In genomic region chr1:164704397-164705091, GRCm38 (mm10) we compare ENCODE assay signal across 8 mouse cellular contexts.
DNase-seq lines count a peak whose midpoint lies in the region; ATAC-seq lines count a peak whose summit lies in the region.

No protein-coding gene starts in this region.

- no peaks in the 10 kb centered on the region for H3K4me1 ChIP-seq in embryonic facial prominence, embryonic 11.5 days (ENCODE audit: control insufficient read depth, insufficient read depth, low read length)
- 0 out of 2 replicates have a peak, but pooled peaks cover 3% of the 10 kb centered on the region for H3K4me1 ChIP-seq in kidney, embryonic 16.5 days (ENCODE audit: insufficient read depth, low read length)
- peaks cover 7% of the 10 kb centered on the region for H3K4me1 ChIP-seq in midbrain, embryonic 15.5 days

- no peak overlapping the region for H3K27ac ChIP-seq in embryonic facial prominence, embryonic 11.5 days (replicated peaks; ENCODE audit: low read depth, low read length)
- H3K27ac ChIP-seq in kidney, embryonic 16.5 days (ENCODE audit: low read length), result peak overlapping the region; percentile 74
- H3K27ac ChIP-seq in midbrain, embryonic 15.5 days, result peak overlapping the region; percentile 49; the same call in 1 of the 2 replicates

- H3K4me3 ChIP-seq in embryonic facial prominence, embryonic 11.5 days (ENCODE audit: low read depth, low read length), result no peak overlapping the region
- no peak overlapping the region for H3K4me3 ChIP-seq in kidney, embryonic 16.5 days (ENCODE audit: low read length)
- no peak overlapping the region for H3K4me3 ChIP-seq in midbrain, embryonic 15.5 days

- peak; percentile 50 for DNase-seq in R1 (ENCODE audit: low read depth, low spot score)
- DNase-seq in embryonic facial prominence, embryonic 11.5 days (ENCODE audit: low spot score), result peak; percentile 31
- no peak for DNase-seq in Muller cell, postnatal 12 days (ENCODE audit: inconsistent ontology term)
- no peak for DNase-seq in thymus, postnatal 4 days
- no peak for DNase-seq in frontal cortex, postnatal 14 days (ENCODE audit: low spot score in 2 of 2)
- no peak for DNase-seq in heart, adult 9 months (ENCODE audit: low spot score in 2 of 2)

- no peaks in the 10 kb centered on the region for H3K27me3 ChIP-seq in embryonic facial prominence, embryonic 11.5 days (ENCODE audit: control insufficient read depth, insufficient read depth, low read length)
- no peaks in the 10 kb centered on the region for H3K27me3 ChIP-seq in kidney, embryonic 16.5 days (ENCODE audit: insufficient read depth, low read length)
- H3K27me3 ChIP-seq in midbrain, embryonic 15.5 days (replicated peaks), result no peaks in the 10 kb centered on the region

- H3K36me3 ChIP-seq in embryonic facial prominence, embryonic 11.5 days (replicated peaks; ENCODE audit: control insufficient read depth, insufficient read depth, low read depth, low read length), result no peaks in the 10 kb centered on the region
- no peaks in the 10 kb centered on the region for H3K36me3 ChIP-seq in kidney, embryonic 16.5 days (ENCODE audit: insufficient read depth, low read length)
- H3K36me3 ChIP-seq in midbrain, embryonic 15.5 days (replicated peaks), result no peaks in the 10 kb centered on the region

- H3K9me3 ChIP-seq in embryonic facial prominence, embryonic 11.5 days (replicated peaks; ENCODE audit: control insufficient read depth, low read length), result no peaks in the 10 kb centered on the region
- no peaks in the 10 kb centered on the region for H3K9me3 ChIP-seq in kidney, embryonic 16.5 days (ENCODE audit: low read length)
- H3K9me3 ChIP-seq in midbrain, embryonic 15.5 days, result no peaks in the 10 kb centered on the region

- ATAC-seq in embryonic facial prominence, embryonic 11.5 days (replicated peaks; ENCODE audit: insufficient number of reproducible peaks, low FRiP score, low TSS enrichment, low read depth), result peak; percentile 78; the same call in 1 of the 2 replicates
- peak; percentile 33; the same call in 1 of the 2 replicates for ATAC-seq in kidney, embryonic 16.5 days (ENCODE audit: low FRiP score, low TSS enrichment)
- peak; percentile 99 for ATAC-seq in midbrain, embryonic 15.5 days (replicated peaks)

- H3K9ac ChIP-seq in embryonic facial prominence, embryonic 11.5 days (replicated peaks; ENCODE audit: low read length), result no peak overlapping the region
- H3K9ac ChIP-seq in kidney, embryonic 16.5 days (replicated peaks; ENCODE audit: low read length), result no peak overlapping the region
- H3K9ac ChIP-seq in midbrain, embryonic 15.5 days, result no peak overlapping the region

- H3K4me2 ChIP-seq in embryonic facial prominence, embryonic 11.5 days (ENCODE audit: low read depth, low read length), result no peak overlapping the region
- no peak overlapping the region for H3K4me2 ChIP-seq in kidney, embryonic 16.5 days (replicated peaks; ENCODE audit: low read depth, low read length)
- H3K4me2 ChIP-seq in midbrain, embryonic 15.5 days, result peak overlapping the region; percentile 22

- WGBS in embryonic facial prominence, embryonic 11.5 days, result 79% methylated on average over 11 of the region's 11 CpGs
- 80% methylated on average over 11 of the region's 11 CpGs for WGBS in kidney, embryonic 16.5 days
- 25% methylated on average over 11 of the region's 11 CpGs for WGBS in midbrain, embryonic 15.5 days

Comparison
In these comparisons a context has a peak if more than half of its experiments do, and no peak if none do; other contexts are left out.
1. DNase-seq: peak in R1 (single experiment) and embryonic facial prominence, embryonic 11.5 days (single experiment); none in Muller cell, postnatal 12 days (single experiment), thymus, postnatal 4 days (single experiment), frontal cortex, postnatal 14 days (0 of 2) and heart, adult 9 months (0 of 2).
2. ATAC-seq: peak in every context shown above with its lines; median percentile 99 in midbrain, embryonic 15.5 days; 78 in embryonic facial prominence, embryonic 11.5 days; 33 in kidney, embryonic 16.5 days.